Mouse (Mus musculus) heart, postnatal 0 days (tissue): Measurements from ENCODE around the gene Il17c. TPM values are rescaled to one million over a fixed set of nuclear protein-coding genes. Genes with fewer than 3 reads are reported as not detected.

Experiments
- ATAC-seq: fragments of 200-750 bp; cut with Nextera tagmentation; 2 replicates; pipeline ENCODE4 v1.8.0; 2017; ENCODE audit warnings: low read depth, moderate number of reproducible peaks, moderate library complexity; ENCODE audit not compliant: insufficient read depth
- DNase-seq: peaks from one replicate; pipeline ENCODE4 v3.0.0-alpha.2; 2016; ENCODE audit warnings: low spot score
- H3K27ac ChIP-seq: fragments of 300-500 bp; sonication (generic); 2 replicates; pipeline ENCODE4 v1.5.1; 2014; ENCODE audit warnings: low read depth, mild to moderate bottlenecking
- H3K27me3 ChIP-seq: fragments of 300-500 bp; sonication (generic); 2 replicates; pipeline ENCODE4 v1.6.1; 2014; ENCODE audit warnings: low read length, mixed read lengths; ENCODE audit not compliant: control insufficient read depth, insufficient read depth
- H3K36me3 ChIP-seq: fragments of 300-500 bp; sonication (generic); replicated peaks from 2 replicates; pipeline ENCODE4 v1.6.1; 2014; ENCODE audit warnings: low read length, mixed read lengths; ENCODE audit not compliant: control insufficient read depth, insufficient read depth
- H3K4me1 ChIP-seq: fragments of 300-500 bp; sonication (generic); 2 replicates; pipeline ENCODE4 v1.6.1; 2014; ENCODE audit warnings: antibody characterized with exemption; ENCODE audit not compliant: control insufficient read depth, insufficient read depth
- H3K4me2 ChIP-seq: fragments of 300-500 bp; sonication (generic); 2 replicates; pipeline ENCODE4 v1.6.1; 2014; ENCODE audit warnings: low read depth, mild to moderate bottlenecking, low read length, moderate library complexity
- H3K4me3 ChIP-seq: fragments of 300-500 bp; sonication (generic); 2 replicates; pipeline ENCODE4 v1.5.1; 2014; ENCODE audit warnings: low read depth, low read length
- H3K9ac ChIP-seq: fragments of 300-500 bp; sonication (generic); replicated peaks from 2 replicates; pipeline ENCODE4 v1.6.1; 2014; ENCODE audit warnings: low read depth, low read length, mixed read lengths
- H3K9me3 ChIP-seq: fragments of 300-500 bp; sonication (generic); replicated peaks from 2 replicates; pipeline ENCODE4 v1.6.1; 2016; ENCODE audit warnings: low read length; ENCODE audit not compliant: control insufficient read depth
- CTCF ChIP-seq: IDR thresholded peaks from 2 replicates; pipeline ENCODE4 v1.5.1; 2016; ENCODE audit warnings: antibody characterized with exemption, control low read depth, low read depth
- EP300 ChIP-seq: IDR thresholded peaks from 2 replicates; pipeline ENCODE4 v1.6.1; 2016; ENCODE audit warnings: antibody characterized with exemption, low read depth
- WGBS: fragments of 180-500 bp; shearing (Covaris S2); extraction: QIAGEN DNeasy Blood & Tissue Kit; methylation state at CpG from one replicate; pipeline ENCODE4 v1.1.7; 2014; 5-methylcytosine and 5-hydroxymethylcytosine counted together
- polyA plus RNA-seq: library from polyadenylated mRNA; unstranded; fragments of >200 nt; fragmentation: Nextera tagmentation; extraction: Ambion mirVana; gene quantifications from 2 replicates; pipeline ENCODE4 v1.2.1, GENCODE M21; 2015
- total RNA-seq: library from RNA; depleted of rRNA; stranded (reverse); fragments of >200 nt; gene quantifications from 2 replicates; pipeline ENCODE4 v1.2.3, GENCODE M21; 2014; ENCODE audit warnings: low replicate concordance

Gene Il17c
- total and polyA plus RNA-seq, 2 experiments from 2014 or later: not detected

- Histone ChIP-seq H3K36me3 (no peaks in the 10 kb centered on the region; the same call in 1 of the 2 replicates), H3K4me3 (no peak overlapping the region), H3K4me2 (no peak overlapping the region), H3K27ac (no peak overlapping the region), H3K9ac (no peak overlapping the region), H3K4me1 (peaks cover 4% of the 10 kb centered on the region; the same call in 1 of the 2 replicates), H3K27me3 (no peaks in the 10 kb centered on the region), H3K9me3 (no peaks in the 10 kb centered on the region)
- 81% methylated on average over 20 of the region's 20 CpGs for WGBS
- no peak for TF ChIP-seq EP300
- TF ChIP-seq CTCF: no peak
- DNase-seq (no peak), ATAC-seq (no peak)
These were observed 14.8 kb downstream of the Il17c start for GRCm38 (mm10) chr8:122436586-122437125.

GRCm38 (mm10) chr8:122437708-122438331 lies 16.0 kb downstream of the Il17c start:
- Histone ChIP-seq H3K9ac (no peak overlapping the region), H3K4me2 (no peak overlapping the region), H3K27ac (no peak overlapping the region), H3K36me3 (no peaks in the 10 kb centered on the region; the same call in 1 of the 2 replicates), H3K9me3 (no peaks in the 10 kb centered on the region), H3K4me3 (no peak overlapping the region), H3K4me1 (peaks cover 6% of the 10 kb centered on the region), H3K27me3 (no peaks in the 10 kb centered on the region)
- ATAC-seq (no peak), DNase-seq (no peak)
- 85% methylated on average over 13 of the region's 13 CpGs for WGBS
- TF ChIP-seq CTCF (no peak), EP300 (no peak)

GRCm38 (mm10) chr8:122439336-122439735 lies 17.5 kb downstream of the Il17c start:
- no peak overlapping the region for H3K4me2 ChIP-seq

GRCm38 (mm10) chr8:122441326-122441725 lies 19.5 kb downstream of the Il17c start:
- no peak for TF ChIP-seq EP300
- no peak for TF ChIP-seq CTCF
- ATAC-seq: no peak

More at GRCm38 (mm10) chr8:122439336-122439735, 17.5 kb downstream of the Il17c start:
- no peaks in the 10 kb centered on the region for H3K27me3 ChIP-seq
- peaks cover 7% of the 10 kb centered on the region for H3K4me1 ChIP-seq
- ATAC-seq: no peak
- no peak for DNase-seq
- no peak overlapping the region for H3K4me3 ChIP-seq
- 89% methylated on average over 16 of the region's 16 CpGs for WGBS
- H3K27ac ChIP-seq: no peak overlapping the region
- H3K9me3 ChIP-seq: no peaks in the 10 kb centered on the region
- H3K9ac ChIP-seq: no peak overlapping the region
- no peak for TF ChIP-seq CTCF
- no peak for TF ChIP-seq EP300
- H3K36me3 ChIP-seq: no peaks in the 10 kb centered on the region; the same call in 1 of the 2 replicates

GRCm38 (mm10) chr8:122442356-122442755 lies 20.5 kb downstream of the Il17c start:
- peaks cover 7% of the 10 kb centered on the region for H3K4me1 ChIP-seq
- H3K4me2 ChIP-seq: peak overlapping the region; percentile 91
- no peak overlapping the region for H3K27ac ChIP-seq
- H3K36me3 ChIP-seq: no peaks in the 10 kb centered on the region; the same call in 1 of the 2 replicates
- ATAC-seq (no peak), DNase-seq (no peak)
- H3K27me3 ChIP-seq: no peaks in the 10 kb centered on the region
- WGBS: 25% methylated on average over 7 of the region's 7 CpGs
- H3K9me3 ChIP-seq: no peaks in the 10 kb centered on the region
- TF ChIP-seq EP300 (no peak), CTCF (no peak)
- H3K9ac ChIP-seq: peak overlapping the region; percentile 65
- H3K4me3 ChIP-seq: peak overlapping the region; percentile 61

More at GRCm38 (mm10) chr8:122441326-122441725, 19.5 kb downstream of the Il17c start:
- no peaks in the 10 kb centered on the region for H3K27me3 ChIP-seq
- H3K27ac ChIP-seq: no peak overlapping the region
- no peaks in the 10 kb centered on the region for H3K9me3 ChIP-seq
- 92% methylated on average over 1 of the region's 1 CpGs for WGBS
- H3K4me3 ChIP-seq: no peak overlapping the region
- peaks cover 7% of the 10 kb centered on the region for H3K4me1 ChIP-seq
- no peak overlapping the region for H3K4me2 ChIP-seq
- no peak for DNase-seq
- H3K9ac ChIP-seq: no peak overlapping the region
- H3K36me3 ChIP-seq: no peaks in the 10 kb centered on the region; the same call in 1 of the 2 replicates
